Mouse (Mus musculus) megakaryocyte progenitor cell, adult 5-6 weeks (primary cell): ENCODE results near the gene Sympk. TPM values are rescaled to one million over a fixed set of nuclear protein-coding genes. Genes with fewer than 3 reads are reported as not detected.
"Not testable (repeated sequence)": the region's sequence is repeated elsewhere in the genome, so short reads cannot be mapped to it uniquely, and the experiment has no call there.

Experiments used
- ATAC-seq: replicated peaks from 2 replicates; pipeline ENCODE4 v1.8.0; 2016; ENCODE audit warnings: mild to moderate bottlenecking, moderate TSS enrichment, inconsistent platforms; ENCODE audit not compliant: poor library complexity
- total RNA-seq, 2 experiments: library from RNA; stranded (forward) in 1 of 2; stranded (reverse) in 1 of 2; fragments of 157-497, 149-512 nt in 1 of 2; fragments of 200-1000 nt in 1 of 2; gene quantifications; 2 replicates each; pipeline versions ENCODE4 v1.2.3 to v1.2.4; 2015 to 2017

Sympk gene
- total RNA-seq, 2 experiments from 2014 or later, result 48.6 to 58.1 TPM

DNA sequence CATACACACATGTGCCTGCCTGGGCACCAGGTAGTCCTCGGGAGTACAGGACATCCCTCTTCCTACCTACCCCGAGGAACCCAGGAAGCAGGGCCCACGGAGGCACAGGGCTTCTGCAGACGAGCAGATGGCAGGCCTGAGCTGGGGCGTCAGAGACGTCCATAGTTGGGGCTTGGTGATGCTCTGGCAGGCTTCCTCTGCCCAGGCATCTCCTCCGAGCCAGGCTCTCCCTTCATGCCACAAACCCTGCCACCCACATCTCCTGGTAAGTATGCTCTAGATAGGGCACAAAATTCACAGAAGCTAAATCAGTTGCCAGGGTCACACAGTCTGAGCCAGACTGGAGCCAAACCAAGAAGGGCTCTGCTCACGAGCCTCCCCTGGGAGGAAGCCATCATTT, 26.0 kb downstream of the Sympk start:
- no peak for ATAC-seq

DNA sequence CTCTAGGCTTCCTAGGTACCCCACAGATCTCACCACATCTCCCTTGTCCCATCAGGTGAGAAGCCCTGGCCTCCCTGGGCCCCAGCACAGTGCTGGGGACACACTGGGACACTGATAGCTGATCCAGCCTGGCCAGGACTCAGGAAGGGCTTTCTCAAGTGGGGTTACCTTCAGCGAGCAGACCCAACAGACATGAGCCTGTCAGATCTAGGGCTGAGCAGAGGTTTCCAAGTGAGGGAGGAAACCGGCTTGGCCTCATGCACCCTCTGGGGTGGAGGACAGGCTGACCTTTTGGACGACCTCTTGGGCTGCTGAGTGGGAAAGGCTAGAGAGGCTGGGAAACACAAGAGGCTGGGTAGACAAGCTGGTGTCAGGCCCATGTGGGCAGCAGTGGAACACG, 27.0 kb downstream of the Sympk start:
- ATAC-seq, result no peak

DNA sequence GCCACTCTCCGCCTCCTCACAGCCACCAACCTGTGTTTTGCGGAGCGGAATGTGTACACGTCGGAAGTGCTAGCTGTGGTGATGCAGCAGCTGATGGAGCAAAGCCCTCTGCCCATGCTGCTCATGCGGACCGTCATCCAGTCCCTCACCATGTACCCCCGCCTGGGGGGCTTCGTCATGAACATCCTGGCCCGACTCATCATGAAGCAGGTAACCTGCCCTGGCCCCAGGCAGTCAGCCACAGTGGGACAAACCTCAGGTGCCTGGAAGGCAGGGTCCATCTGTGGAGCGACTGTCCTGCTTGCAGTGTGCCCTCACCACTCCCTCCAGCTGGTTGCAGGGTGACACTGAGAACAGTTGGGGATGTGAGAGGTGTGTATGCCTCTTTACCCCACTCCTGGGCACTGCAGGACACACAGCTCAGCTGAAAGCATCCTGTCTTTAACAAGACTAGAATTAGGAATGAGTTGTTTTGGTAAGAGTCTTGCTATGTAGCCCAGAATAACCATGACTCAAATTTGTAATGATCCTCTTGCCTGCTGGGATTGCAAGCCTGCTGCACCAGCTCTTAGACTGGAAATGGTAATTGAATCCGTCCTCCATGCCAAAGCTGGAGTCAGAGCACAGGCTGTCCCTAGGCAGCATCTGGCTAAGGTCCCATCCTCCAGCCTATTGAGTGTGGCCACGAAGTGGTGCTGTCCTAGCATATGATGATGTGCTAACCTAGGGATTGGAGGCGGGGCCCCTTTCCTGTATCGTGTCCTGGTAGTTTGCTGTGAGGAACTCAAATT, 28.4 kb downstream of the Sympk start:
- no peak for ATAC-seq

DNA sequence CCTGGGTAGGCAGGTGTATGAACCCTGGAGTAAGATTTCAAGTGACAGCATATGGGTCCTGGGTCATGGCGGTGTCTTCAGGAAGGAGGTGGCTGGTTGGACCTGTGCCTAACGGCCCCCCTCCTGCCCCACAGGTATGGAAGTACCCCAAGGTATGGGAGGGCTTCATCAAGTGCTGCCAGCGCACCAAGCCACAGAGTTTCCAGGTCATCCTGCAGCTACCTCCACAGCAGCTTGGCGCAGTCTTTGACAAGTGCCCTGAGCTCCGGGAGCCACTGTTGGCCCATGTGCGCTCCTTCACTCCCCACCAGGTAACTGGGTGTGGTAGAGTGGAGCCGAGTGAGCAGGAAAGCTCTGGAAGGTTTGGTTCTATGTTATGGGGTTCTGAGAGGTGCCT, 29.0 kb downstream of the Sympk start:
- ATAC-seq, result no peak

DNA sequence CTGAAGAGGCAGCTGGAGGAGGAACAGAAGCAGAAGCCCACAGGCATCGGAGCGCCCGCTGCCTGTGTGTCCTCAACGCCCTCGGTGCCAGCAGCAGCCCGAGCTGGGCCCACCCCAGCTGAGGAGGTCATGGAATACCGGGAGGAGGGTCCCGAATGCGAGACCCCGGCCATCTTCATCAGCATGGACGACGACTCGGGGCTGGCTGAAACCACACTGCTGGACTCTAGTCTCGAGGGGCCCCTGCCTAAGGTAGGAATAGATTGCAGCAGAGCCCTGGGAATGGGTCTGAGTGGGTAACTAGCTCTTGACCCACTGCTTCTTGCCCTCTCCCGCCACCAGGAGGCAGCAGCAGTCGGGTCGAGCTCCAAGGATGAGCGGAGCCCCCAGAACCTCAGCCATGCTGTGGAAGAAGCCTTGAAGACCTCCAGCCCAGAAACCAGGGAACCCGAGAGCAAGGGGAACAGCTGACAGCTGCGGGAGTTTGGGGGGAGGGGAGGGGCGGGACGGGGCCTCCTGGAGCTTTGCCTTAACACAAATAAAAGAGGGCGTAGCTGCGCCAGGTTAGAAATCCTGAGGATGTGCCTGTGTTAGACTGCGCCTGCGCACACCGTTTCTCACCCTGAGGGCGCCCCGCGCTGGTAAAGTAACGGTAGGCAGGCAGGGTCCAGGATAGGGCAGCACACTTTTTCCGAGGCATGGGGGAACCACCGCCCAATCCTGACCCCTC, 30.0 kb downstream of the Sympk start, which contains the start of gene Rsph6a:
TSS of gene Rsph6a (plus strand) at position 644 of the 730 bp plus-strand sequence.
- ATAC-seq, result peak; percentile 36; the same call in 1 of the 2 replicates

DNA sequence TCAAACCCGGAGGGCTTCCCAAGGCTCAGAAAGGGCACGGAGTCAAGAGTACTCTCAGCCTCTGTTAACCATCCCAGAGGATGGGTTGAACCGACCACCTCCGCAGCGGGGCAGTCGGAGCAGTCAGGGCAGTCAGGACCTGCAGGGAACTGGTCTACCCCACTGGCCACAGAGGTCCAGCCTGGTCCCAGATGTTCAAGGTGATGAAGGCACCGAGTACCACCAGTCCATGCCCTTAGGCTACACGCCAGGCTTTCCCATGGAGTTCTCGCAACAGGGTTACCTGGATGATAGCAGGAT, 30.6 kb downstream of the Sympk start:
- ATAC-seq, result no peak

DNA sequence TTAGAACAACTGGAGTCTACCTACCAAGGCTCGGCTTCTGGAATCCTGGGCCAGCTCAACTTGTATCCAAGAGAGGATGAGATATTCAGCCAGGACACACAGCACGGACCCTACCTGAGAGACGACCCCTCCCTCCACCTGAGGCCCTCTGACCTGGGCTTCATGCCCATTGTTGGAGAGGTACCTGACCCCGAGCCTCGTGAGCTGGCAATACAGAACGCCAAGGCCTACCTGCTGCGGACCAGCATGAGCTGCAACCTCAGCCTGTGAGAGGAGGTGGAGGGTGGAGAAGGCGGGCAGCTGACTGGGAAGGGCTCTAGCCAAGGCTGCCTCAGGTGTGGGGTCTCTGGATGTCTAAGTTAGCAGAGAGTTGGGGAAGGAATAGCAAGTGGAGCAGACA, 30.9 kb downstream of the Sympk start:
- no peak for ATAC-seq

DNA sequence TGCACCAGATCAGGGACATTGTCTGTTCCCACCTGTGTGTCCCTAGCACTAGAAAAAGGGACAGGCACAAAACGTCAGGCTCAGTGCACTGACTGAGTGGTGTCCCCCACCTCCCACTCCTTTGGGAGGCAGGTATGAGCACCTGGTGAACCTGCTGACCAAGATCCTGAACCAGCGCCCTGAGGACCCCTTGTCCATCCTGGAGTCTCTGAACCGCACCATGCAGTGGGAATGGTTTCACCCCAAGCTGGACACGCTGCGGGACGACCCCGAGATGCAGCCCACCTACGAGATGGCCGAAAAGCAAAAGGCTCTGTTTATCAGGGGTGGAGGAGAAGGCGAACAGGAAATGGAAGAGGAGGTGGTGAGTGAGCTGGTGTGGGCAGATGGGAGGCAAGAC, 33.2 kb downstream of the Sympk start:
- ATAC-seq, result no peak

DNA sequence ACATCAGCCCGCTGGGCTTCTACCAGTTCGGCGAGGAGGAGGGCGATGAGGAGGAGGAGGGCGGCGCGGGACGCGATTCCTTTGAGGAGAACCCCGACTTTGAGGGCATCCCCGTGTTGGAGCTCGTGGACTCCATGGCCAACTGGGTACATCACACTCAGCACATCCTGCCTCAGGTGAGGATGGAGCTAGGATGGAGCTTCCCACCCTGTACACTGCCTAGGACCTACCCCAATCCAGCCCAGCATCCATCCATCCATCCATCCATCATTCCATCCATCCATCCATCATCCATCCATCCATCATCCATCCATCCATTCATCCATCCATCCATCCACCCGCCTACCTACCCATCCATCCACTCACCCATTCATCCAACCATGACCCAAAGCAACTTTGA, 41.7 kb downstream of the Sympk start:
- no peak for ATAC-seq

DNA sequence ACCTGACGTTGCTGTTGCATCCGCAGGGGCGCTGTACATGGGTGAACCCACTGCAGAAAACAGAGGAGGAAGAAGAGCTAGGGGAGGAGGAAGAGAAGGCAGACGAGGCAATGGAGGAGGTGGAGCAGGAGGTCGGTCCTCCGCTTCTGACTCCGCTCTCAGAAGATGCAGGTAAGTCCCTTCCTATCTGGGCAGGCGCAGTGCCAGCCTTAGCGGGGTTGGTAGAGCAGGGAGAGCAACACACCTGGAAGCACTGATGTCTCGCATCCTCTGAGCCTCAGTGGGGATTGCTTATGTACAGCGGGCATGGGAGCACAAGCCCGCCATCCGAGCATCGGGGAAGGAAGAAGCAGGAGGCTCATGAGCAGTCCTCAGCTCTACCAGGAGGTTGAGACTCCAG, 42.9 kb downstream of the Sympk start:
- no peak for ATAC-seq

DNA sequence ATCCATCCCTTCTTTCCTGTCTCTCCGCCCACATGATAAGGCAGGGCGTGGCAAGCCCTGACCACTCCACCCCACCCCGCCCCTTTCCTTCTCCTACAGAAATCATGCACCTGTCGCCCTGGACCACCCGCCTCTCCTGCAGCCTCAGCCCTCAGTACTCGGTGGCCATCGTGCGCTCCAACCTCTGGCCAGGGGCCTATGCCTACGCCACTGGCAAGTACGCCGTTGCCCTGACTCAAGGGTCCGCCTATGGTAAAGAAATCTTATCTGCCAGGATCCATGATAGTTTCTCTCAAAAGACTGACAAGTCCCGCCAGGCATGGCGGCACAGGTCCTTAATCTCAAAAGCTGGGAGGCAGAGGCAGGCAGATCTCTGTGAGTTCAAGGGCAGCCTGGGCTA, 43.8 kb downstream of the Sympk start:
- no peak for ATAC-seq

DNA sequence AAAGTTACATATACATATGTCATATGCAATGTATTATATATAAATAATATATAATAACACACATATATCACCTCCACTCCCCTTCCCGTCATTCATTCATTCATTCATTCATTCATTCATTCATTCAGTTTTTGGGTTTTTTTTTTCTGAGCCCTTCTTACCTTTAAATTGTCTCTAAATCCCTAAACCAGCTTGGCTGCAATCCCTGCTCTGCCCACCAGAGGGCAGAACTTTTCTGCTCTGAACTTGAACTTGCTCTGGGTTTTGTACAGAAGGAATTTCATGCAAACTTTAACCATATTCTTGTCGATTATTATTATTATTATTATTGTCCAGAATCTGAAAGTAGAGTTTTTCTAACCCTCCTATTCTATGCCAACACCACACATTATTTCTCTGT, 44.5 kb downstream of the Sympk start:
- peak; percentile 65 for ATAC-seq

DNA sequence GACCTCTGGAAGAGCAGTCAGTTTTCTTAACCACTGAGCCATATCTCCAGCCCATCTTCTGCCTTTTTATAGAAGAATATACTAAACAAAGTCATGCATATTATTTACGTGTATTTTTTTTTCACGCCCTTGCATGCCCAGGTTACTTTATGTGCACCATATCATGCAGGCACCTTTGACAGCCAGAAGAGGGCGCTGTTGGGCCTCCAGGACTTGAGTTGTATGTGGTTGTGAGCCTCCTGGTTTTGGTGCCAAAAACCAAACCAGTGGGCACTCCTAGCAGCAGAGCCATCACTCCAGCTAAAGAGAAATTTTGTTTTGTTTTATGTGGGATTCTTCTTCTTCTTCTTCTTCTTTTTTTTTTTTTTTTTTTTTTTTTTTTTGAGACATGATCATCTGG, 45.3 kb downstream of the Sympk start:
- peak; percentile 66 for ATAC-seq

DNA sequence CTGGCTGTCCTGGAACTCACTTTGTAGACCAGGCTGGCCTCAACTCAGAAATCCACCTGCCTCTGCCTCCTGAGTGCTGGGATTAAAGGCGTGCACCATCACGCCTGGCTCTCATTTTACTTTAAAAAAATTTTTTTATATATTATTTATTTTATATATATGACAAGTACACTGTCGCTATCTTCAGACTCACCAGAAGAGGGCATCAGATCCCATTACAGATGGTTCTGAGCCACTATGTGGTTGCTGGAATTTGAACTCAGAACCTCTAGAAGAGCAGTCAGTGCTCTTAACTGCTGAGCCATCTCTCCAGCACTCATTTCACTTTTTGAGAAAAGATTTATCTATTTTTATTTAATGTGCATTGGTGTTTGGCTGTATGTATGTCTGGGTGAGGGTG, 46.8 kb downstream of the Sympk start:
- not testable (repeated sequence) for ATAC-seq

DNA sequence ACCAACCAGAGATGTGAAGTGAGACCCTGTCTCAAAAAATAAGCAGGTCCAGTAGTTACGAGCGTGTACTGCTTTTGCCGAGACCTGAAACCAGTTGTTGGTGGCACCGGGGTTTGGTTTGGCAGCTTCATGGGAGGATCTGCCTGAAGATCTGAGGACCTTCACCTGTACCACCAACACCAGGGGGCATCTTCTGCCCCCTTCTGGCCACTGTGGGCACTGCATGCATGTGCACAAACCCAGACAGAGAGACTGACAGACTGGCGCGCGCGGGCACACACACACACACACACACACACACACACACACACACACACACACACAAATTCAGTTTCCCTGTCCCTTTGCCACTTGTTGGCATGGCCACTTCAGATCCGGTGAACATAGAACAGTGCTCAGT, 49.3 kb downstream of the Sympk start:
- no peak for ATAC-seq

DNA sequence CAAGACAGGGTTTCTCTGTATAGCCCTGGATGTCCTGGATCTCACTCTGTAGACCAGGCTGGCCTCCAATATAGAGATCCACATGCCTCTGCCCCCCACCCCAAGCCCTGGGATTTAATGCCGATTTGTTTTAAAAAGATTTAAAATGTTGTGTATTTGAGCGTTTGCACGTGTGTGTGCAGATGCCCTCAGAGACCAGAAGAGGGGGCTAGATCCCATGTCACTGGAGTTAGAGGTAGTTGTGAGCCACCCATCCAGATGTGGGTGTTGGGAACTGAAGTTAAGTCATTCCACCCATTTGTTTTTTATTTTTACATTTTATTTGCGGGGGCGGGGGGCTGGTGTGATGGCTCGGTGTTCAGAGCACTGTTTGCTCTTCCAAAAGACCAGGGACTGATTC, 50.3 kb downstream of the Sympk start:
- ATAC-seq, result no peak

DNA sequence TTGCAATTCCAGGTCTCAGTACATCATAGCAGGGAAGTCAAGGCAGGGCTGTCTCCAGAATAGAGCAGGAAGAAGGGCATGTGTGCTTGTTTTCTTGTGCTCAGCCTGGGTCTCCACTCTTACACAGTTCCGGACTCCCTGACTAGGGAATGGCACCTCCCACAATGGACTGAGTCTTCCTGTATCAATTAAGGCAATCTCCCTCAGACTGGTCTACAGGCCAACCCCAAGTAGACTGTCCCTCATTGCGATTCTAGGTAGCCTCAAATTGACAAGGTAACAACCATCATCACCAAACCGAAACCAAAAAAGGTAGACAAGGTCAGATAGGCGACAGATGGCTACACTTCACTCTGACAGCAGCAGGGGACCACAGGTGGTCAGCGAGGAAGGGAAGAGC, 51.1 kb downstream of the Sympk start:
- no peak for ATAC-seq

DNA sequence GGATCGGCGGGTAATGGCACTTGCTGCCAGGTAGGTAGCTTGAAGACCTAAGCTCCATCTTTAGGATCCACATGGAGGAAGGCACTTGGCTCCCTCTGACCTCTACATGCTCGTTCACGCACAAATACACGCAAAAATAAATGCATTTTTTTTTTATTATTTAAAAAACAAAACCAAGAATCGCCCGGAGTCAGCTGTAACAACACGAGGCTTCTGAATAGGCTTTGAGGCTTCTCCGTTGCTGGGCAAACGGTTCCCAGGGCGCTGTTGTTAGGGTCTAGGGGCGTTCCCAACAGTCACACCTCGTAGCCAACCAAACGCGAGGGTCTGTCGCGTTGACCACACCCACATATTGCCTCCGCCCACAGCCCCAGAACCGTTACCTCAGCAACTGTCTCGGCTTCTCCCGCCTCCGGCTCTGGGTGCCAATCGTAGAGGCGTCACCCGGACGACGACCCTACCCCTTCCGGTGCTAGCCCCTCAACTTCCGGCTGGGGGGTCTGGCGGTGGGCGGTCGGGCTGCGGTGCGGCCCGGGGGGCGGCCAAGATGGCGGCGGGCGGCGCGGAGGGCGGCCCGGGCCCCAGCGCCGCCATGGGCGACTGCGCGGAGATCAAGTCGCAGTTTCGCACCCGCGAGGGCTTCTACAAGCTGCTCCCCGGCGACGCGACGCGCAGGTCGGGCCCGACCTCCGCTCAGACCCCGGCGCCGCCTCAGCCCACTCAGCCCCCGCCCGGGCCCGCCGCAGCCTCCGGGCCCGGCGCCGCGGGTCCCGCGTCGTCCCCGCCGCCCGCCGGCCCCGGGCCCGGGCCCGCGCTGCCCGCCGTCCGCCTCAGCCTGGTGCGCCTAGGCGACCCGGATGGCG, 51.8 kb downstream of the Sympk start, which contains the start of gene Dmwd:
TSS of gene Dmwd (plus strand) at position 505 of the 863 bp plus-strand sequence.
- peak; percentile 86 for ATAC-seq

DNA sequence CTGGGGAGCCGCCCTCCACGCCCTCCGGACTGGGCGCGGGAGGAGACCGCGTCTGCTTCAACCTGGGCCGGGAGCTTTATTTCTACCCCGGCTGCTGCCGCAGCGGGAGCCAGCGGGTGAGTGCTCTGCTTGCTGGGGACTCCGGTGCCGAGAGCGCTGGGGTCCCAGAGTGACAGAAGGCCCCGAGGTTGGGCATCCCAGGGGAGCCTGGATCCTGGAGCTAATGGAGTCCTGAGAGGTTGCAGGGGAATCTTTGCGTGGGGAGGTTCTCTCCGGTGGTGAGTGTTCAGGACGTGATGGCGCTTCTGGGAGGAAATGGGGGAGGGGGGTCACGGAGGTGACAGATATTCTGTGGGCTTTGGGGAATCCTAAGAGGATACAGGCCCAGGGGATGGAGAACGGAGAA, 52.4 kb downstream of the Sympk start:
- ATAC-seq, result no peak

DNA sequence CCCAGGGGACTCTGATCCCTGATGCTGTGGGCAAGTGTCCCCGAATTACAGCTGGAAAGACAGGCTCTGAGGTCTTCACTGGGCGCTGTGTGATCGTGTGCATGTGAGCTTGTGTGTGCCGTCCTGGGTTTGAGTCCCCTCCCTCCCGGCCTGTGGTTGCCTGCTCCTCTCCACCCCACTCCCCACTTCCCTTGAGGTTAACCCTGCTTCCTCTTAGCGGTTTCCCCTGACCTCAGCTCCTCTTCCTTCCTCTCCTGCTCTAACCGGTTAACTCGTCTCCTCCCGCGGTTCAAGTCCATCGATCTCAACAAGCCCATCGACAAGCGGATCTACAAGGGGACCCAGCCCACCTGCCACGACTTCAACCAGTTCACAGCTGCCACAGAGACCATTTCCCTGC, 53.6 kb downstream of the Sympk start:
- ATAC-seq, result peak; percentile 71

DNA sequence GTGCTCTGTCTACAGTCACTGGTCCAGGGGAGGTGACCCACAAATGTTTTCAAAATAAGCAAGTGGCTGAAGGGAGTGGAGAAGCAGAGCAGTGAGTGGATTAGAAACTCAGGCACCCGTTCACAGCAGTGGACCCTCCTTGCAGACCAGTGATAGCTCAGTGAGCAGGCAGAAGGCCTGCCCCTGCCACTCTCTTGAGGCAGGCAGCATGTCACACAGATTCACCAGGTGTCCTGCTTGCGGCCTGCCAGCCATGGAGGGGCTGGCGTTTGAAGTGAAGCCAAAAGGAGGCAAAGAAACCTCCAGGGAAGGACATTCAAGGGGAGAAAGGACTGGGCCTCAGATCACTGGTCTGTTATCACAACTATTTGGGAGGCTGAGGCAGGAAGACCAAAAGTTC, 54.6 kb downstream of the Sympk start:
- ATAC-seq, result no peak
